Mouse (Mus musculus) cerebral cortex, adult 2 months (tissue): ENCODE data around the gene Fam69b.

Experiments used
- WGBS: fragments of 180-500 bp; shearing (Covaris S2); methylation state at CpG from one replicate; pipeline ENCODE4 v1.1.7; 2018; 5-methylcytosine and 5-hydroxymethylcytosine counted together

The Fam69b gene

DNA sequence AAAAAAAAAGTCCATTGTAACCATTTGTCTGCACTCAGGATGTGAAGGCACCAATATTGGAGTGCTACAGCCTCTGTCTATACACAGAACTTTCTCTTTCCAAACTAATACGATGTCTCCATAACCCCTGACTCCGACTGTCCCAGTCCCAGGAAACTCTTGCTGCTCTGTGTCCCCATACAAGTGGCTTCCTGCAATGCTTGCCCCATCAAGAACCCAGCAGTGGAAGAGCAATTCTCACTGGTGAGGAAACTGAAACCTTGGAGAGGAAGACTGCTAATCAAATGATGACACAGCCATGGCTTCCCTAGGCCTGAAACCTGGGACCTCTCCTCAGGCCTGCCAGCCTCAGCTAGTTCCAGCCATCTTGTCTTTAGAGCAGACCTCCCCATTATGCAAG is 30.4 kb upstream of the Fam69b start:
- 91% methylated on average over 2 of the region's 2 CpGs for WGBS

DNA sequence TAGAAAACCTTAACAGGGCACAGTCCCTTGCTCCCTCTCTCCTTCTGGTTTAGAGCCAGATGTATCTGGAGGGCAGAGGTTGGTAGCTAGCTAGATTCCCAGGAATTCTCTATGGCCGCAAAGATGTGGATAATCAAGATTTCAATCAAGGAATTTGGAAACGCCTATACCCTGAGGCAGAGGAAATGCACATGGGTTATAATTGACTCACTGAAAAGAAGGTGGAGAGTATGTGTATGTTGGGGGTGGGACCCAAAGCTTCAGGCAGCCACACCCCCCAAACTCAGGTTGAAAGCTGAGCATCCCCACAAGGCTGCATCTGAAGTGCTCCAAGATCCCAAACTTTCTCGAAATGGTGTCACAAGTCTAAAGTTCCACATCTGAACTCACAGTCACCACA is 29.8 kb upstream of the Fam69b start:
- 84% methylated on average over 3 of the region's 3 CpGs for WGBS

DNA sequence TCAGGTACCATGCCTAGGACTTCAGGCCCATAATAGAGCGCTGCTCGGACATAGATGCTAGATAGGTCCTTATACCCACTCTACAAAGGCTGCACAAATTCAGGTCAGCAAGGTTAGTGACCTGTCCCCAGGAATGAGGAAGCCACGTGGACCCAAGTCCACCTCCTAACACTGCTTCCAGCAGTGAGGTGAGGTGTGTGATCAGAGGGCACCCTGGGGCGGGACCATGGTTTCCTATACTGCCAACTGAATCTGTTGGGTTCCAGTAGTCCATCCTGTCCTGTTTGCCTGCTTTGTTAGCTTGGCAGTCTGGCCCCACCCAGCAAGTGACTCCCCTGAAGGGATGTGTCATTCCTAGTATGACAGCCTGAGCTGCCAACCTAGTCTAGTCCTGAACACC is 28.3 kb upstream of the Fam69b start:
- 92% methylated on average over 4 of the region's 4 CpGs for WGBS

DNA sequence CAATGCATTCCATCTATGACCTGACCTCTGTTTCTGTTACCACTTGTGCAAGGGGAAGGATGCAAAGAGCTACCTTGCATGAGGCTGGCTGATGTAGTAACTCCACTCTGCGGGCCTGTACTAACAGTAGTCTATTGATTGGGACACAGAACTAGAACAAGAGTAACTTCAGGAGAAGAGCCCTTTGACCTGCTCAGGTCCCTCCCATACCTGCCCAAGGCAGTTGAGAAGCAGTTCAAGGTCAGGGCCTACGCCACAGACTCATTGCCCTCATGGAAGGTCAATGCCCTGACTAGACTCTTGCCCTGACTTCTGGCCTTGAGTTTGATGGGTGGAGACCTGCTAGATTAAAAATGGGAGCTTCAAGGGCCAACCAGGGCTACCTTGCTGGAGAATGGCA is 27.6 kb upstream of the Fam69b start:
- 97% methylated on average over 2 of the region's 2 CpGs for WGBS

DNA sequence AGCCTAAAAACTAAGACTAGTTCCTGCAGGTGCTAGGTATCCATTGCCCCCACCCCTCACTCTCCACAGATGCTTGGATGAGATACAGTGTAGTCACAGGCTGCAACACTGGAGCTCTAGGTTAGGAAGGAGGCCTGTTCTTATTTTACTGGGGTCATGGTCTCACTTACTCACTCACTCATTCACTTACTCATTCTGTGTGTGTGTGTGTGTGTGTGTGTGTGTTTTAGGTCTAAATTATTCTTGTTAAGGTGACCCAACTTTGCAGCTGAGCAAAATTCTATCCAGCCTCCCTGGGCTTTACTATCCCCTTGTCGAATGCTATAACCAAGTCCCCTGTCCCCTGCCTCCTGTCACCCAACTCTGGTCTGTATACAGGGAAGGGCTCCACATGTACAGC is 26.7 kb upstream of the Fam69b start:
- 88% methylated on average over 1 of the region's 1 CpGs for WGBS

DNA sequence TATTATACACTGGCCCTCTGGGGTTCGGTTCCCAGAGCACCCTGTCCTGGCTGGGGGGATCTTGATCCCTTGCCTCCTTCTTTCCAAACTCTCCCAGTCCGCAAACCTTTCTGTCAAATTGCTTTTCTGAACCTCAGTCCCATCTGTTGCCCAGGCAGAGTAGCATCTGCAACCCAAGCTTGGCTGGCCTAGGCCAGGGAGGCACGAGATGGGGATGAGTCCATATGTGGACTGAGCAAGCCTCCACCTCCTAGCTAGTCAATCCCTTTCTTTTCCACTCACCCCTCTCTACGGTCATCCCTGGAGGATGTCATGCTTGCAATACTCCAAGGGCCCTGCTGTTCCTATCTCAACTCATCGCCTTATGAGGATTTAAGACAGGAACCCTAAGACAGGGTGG is 25.6 kb upstream of the Fam69b start:
- 93% methylated on average over 5 of the region's 5 CpGs for WGBS

DNA sequence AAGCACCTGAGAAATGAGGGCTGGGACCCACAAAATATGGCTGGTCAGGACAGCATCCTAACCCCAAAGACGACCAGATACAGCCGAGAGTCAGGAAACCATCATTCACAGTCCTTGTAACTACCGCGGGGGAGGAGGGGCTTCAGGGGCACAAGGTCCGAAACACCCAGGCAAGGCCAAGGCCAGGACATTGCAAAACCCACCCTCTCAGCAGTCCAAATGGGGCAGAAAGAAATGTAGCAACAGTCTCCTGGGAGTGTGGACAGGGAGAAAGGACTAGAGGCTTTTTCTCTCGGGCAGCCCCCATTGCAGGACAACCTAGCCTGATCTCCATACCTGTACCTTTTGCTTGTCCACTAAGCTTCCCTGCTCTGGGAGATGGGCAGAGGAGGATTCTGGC is 25.1 kb upstream of the Fam69b start:
- WGBS: 53% methylated on average over 6 of the region's 6 CpGs

DNA sequence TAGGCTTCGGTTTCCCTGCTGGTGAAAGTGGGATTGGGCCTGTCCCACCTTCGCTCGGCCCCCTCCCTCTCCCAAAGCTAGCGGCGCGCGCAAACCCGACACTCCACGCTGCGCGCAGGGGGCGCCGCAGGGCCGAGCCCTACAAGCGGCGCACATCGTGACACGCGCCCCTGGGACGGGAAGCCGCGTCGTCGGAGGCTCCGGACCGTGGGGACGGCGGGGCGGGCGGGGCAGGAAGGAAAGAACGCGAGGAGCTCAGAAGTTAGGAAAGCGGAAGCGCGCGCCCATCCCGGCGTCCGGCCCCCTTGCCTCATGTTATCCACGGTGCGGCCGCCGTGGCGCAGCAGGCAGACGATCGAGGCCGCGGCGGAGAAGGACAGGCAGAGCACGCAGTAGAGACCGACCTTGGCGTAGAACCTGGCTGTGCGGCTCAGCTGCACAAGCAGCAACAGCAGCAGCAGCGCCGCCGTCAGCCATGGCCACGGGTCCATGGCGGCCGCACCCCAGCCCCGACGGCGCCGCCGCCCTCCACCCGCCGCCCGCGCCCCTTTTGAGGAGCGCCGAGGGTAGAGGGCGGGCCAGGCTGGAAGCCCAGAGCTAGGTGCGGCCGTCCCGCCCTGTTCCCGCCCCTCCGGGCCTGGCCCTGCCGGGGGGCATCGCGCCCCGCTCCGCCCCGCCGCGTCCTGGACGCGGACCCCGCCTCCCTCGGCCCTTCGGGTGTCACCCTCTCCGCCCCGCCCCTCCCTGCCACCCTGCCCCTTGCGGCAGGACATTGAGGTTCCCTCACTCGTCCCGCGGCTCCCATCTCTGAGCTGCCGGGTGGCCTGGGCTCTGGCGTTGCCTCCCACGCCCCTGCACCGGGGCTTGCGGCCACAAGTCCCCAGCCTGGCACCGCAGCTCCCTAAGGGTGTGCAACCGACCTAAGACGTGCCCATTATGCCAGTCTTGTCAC is 24.3 kb upstream of the Fam69b start, which contains the start of gene Agpat2:
Gene Agpat2 (minus strand): TSS at position 698 of the 952 bp plus-strand sequence.
- 2% methylated on average over 103 of the region's 103 CpGs for WGBS

DNA sequence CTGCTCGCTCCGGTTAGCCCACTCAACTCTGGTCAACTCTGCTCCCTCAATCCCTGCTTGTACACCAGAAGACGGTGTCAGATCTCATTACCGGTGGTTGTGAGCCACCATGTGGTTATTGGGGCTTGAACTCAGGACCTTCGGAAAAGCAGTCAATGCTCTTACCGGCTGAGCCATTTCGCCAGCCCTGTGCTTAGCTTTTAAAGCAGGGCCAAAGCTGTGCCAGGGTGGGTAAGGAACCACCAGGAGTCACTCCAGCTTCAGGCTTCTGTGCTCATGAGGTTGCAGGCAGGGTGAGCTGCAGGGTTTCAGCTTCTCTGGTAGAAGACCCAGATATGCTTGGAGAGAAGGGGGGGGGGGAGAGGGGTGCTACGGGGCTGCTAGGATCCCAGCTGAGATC is 22.9 kb upstream of the Fam69b start:
- WGBS: 84% methylated on average over 8 of the region's 8 CpGs

DNA sequence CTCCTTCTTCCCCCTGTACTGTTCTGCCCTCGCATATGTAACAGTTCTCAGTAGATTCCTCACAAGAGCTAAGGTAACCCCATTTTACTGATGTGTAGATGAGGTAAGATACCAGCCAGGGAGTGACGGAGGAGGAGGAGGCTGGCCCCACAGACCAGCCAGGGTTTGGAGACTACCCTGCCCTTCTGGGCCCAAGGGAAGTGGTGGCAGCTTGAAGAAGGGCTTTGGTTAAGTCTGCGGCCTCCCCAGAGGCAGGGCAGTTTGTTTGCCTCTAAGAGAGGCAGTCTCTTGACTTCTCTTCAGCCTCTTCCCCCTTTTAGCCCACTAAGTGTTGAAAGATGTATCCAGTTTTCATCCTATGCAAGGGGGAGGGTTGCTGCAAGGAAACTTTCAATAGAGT is 21.7 kb upstream of the Fam69b start:
- WGBS: 91% methylated on average over 3 of the region's 3 CpGs

DNA sequence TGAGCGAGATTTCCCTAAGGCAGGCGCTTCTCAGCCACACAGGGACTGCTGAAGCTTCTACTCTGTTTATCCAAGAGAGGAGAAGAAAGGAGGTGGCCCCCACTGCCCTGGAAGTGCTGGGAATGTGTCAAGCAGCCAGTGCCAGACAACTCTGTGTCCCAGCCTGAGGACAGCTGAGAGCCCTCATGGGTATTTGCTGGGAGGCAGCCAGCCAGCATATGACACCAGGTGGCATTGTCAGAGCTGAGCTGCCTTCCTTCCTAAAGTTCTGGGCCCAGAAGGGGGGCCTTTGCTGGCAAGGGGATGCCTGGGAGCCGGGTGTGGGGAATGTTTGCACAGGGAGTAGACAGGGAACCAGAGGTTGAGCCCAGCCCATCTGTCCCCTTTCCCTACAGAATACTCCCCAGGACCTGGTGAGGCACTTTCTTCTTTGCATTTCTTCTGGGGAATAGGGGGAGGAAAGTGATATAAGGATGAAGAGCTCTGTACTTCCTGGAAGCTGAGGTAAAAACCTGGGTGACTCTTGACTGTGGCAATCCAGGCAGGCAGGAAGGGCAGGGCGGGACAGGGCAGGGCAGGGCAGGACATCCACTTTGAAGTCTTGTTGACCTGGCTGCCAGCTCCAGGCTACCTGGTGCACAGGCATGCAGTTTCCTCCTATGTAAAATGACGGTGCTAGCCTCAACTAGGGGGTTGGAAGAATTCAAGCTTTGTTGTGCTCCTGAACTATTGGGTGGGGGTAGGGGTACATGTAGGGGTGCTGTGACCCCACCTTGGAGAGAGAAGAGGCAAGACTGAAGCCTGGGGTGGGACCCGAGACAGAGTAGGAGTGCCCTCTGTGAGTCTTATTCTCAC is 21.0 kb upstream of the Fam69b start:
- 66% methylated on average over 6 of the region's 6 CpGs for WGBS

DNA sequence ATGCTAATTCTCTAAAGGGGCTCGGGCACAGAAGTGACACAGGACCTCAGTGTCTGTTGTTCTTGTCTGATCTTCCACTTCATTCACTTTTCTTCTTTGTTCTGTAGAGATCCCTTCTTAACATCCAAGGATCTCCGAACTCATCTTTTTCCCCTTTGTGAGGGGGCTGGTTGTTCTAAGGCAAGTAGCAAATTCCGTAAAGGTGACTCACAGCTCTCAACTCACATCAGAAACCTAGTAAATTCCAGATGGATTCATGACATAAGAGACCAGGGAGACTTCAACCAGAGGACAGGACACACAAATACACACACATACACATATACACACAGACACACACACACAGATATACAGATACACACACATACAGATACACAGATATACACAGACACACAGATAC is 17.7 kb upstream of the Fam69b start:
- 72% methylated on average over 3 of the region's 3 CpGs for WGBS

DNA sequence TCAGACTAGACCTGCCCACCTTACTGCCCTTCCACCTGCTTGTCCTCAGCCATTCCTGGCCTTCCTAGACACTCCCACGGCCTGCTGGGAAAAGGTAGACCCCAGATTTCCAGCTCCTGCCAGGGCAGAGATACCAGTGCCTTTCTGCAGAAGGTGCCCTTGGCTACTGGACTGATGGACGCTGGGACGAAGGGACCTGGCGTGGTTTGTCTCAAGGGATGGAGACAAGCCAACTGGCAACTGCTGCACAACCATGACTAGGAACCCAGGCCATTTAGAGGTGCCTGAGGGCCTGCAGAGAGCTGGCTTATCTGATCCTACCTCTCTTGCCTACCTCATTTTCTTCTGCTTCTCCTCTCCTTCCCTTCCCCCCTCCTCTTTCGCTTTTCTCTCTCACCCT is 13.4 kb upstream of the Fam69b start:
- 83% methylated on average over 5 of the region's 5 CpGs for WGBS

DNA sequence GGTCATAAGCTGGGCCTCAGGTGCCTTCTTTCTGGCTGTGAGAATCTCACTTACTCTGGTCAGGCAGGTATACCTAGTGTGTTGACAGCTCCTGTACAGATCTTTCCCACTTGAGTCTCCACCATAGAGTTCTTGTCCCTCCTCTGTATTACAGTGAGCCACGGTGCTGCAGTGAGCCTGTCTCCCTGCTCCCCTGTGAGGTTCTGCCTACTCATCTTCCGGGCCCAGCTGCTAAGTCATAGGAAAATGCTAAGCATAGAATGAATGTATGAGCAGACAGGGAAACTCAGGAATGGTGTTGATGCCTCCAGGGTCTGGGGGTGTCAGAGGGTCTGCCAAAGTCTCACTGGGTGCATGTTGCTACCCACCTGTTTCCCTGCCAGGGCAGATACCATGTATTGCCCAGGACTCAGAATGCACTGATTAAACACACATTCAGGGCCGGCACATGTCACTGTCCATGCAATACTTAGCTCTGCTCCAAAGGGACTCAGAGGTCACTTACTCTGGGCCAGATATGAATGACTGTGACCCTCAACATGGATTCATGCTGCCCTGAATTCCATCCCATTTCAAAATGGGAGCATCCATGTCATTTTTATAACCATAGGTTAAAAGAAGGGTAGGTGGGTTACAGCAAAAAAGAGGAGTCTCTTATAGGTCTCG is 12.7 kb upstream of the Fam69b start:
- WGBS: 63% methylated on average over 4 of the region's 4 CpGs

DNA sequence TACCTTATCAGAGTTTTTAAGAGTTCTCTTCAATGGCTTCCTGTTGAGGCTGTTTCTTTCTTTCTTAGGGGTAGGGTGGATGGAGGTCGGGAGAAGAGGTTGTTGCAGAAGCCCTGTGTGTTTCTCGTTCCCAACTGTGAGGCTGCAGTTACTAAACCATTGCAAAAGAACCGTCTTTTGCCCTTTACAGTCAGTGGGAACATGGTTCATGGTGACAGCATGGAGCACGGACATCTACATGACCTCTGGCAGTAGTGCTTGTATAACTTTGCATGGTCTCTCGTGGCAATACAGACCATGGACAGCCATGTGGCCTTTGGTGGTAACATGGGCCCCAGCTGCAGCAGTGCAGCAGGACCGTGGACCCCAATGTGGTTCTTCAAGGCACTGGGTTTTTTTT is 10.9 kb upstream of the Fam69b start:
- 91% methylated on average over 6 of the region's 6 CpGs for WGBS

DNA sequence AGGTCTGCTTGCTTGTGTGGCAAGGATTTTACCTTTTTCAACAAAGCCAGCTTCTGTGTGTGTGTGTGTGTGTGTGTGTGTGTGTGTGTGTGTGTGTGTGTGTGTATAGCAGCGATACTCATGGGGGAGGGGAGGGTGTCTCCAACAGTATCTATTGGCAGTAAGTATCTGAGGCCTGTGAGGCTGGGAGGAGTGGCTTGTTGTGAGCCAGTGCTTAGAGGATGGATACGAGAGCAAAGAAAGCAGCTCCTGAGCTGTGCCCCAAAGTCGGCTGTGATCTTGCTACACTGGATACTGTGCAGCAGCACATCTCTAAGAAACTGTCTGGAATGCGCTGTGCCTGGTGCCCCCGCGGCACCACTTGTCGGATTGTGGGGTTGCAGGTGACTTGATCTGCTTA is 10.3 kb upstream of the Fam69b start:
- WGBS: 77% methylated on average over 7 of the region's 7 CpGs

DNA sequence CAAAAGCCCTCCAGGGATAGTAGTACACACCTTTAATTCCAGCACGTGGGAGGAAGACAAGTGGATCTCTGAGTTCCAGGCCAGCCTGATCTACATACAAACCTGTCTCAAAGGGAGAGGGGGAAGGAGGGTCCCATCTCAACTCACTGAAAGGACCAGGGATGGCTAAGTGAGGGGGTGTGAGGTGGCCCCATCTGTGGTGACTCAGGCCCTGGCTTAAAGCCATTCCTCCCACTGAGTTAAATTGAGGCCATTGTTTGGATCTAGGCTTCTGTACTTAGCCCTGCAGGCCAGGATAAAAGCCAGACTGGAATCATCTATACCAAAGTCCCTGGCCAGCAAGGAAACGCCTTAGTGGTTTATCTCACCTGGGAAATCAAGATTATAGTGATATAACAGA is 7.0 kb upstream of the Fam69b start:
- 38% methylated on average over 2 of the region's 2 CpGs for WGBS

DNA sequence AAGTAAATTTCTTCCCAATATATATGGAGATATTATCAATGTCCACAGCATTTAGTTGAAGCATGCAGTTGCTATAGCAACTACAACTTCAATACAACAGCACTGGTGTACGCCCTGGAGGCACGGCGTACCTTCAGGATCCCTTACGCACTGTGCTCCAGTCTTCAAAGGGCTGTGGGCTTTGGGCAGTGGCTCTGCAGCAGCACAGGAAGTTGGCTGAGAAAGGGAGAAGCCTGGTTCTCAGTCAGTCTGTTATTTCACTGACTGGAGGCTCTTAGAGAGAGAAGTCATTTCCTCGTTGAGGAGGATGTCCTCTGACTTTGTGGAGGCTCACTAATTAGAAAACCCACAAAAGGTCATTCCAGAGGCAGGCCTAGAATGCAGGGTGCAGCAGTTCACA is 5.3 kb upstream of the Fam69b start:
- 78% methylated on average over 5 of the region's 5 CpGs for WGBS

DNA sequence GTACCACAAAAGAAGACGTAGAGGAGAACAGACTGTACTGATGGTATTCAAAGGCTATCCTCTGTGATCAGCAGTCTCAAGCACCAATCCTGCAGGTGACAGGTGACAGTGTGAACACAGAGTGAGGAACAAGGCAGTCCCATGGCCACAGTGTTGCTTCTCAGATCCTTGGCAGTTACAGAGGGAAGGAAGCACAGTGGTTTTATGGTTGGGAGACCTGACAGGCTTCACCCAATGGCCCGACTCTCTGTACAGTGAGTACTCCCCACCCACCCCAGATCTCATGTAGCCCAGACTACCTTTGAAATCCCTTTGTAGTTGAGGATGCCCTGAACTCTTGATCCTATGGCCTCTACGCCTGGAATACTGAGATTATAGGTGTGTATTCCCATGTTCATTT is 2.8 kb upstream of the Fam69b start:
- 88% methylated on average over 3 of the region's 3 CpGs for WGBS

DNA sequence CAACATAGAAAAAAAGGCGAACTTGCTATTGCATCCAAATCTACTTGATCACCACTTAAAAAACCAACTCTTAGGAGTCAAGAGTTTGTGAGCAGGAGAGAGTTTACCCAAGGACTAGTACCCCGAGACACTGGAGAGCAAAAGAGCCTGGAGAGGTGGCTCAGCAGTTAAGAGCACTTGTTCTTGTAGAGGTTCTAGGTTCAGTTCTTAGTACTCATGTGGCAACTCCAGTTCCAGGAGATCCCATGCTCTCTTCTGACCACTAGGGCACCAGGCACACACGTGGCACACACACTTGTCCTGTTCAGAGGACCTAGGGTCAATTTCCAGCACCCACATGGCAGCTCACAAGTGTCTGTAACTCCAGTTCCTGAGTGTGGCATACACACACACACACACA is 2.2 kb upstream of the Fam69b start:
- WGBS: 76% methylated on average over 3 of the region's 3 CpGs

DNA sequence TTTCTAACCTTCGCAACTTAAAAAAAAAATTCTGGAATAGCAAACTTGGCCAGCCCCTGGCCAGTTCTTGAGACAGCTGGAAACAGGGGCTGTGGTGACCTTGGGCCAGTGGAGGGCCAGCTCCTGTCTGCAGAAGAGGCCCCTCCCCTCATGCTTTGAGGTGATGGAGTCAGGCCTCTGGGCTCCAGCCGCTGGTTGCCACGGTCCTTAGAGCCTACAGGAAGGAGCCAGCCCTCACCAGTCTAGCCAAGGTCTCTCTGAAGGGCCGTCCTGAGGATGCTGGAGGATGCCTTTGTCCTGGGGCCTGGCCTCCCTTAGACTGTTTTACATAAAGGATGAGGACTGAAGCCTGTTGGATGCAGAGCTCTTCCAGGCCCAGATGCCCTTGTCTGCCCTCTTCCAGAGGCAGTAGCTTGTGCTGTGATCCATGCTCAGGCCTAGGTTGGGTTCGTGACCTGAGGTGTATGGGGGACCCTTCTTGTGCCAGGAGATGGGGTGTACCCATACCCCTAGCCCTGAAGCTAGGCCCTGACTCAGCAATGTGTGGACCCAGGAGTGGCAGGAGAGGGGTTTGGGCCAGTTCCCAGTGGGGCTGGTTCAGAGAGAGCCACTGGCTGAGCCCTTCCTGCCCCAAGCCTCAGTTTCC is 658 bp downstream of the Fam69b start:
- 25% methylated on average over 5 of the region's 5 CpGs for whole genome bisulfite sequencing
